Mouse (Mus musculus) hindbrain, embryonic 14.5 days (tissue): Measurements from ENCODE around the gene Dnph1. TPM values are rescaled to one million over a fixed set of nuclear protein-coding genes. Genes with fewer than 3 reads are reported as not detected.
"Not testable (repeated sequence)": the region's sequence is repeated elsewhere in the genome, so short reads cannot be mapped to it uniquely, and the experiment has no call there.

ENCODE experiments used
- ATAC-seq: fragments of 200-750 bp; cut with Nextera tagmentation; 2 replicates; pipeline ENCODE4 v1.8.0; 2017; ENCODE audit warnings: moderate number of reproducible peaks, mild to moderate bottlenecking, moderate TSS enrichment, moderate library complexity; ENCODE audit not compliant: low FRiP score
- DNase-seq: peaks from one replicate; pipeline ENCODE4 v3.0.0-alpha.2; 2015; ENCODE audit warnings: low spot score
- H3K27ac ChIP-seq: fragments of 300-500 bp; sonication (generic); 2 replicates; pipeline ENCODE4 v1.5.1; 2014; ENCODE audit warnings: mild to moderate bottlenecking, moderate library complexity
- H3K27me3 ChIP-seq: fragments of 300-500 bp; sonication (generic); 2 replicates; pipeline ENCODE4 v1.6.1; 2014; ENCODE audit warnings: mild to moderate bottlenecking, low read length, mixed read lengths; ENCODE audit not compliant: control insufficient read depth, insufficient read depth
- H3K36me3 ChIP-seq: fragments of 300-500 bp; sonication (generic); replicated peaks from 2 replicates; pipeline ENCODE4 v1.6.1; 2014; ENCODE audit not compliant: control insufficient read depth, insufficient read depth
- H3K4me1 ChIP-seq: fragments of 300-500 bp; sonication (generic); replicated peaks from 2 replicates; pipeline ENCODE4 v1.6.1; 2014; ENCODE audit warnings: antibody characterized with exemption, low read length, mixed read lengths; ENCODE audit not compliant: control insufficient read depth, insufficient read depth
- H3K4me2 ChIP-seq: fragments of 300-500 bp; sonication (generic); replicated peaks from 2 replicates; pipeline ENCODE4 v1.6.1; 2014; ENCODE audit warnings: mild to moderate bottlenecking, moderate library complexity
- H3K4me3 ChIP-seq: fragments of 300-500 bp; sonication (generic); replicated peaks from 2 replicates; pipeline ENCODE4 v1.5.1; 2014; ENCODE audit warnings: mild to moderate bottlenecking, low read length
- H3K9ac ChIP-seq: fragments of 300-500 bp; sonication (generic); 2 replicates; pipeline ENCODE4 v1.6.1; 2014
- H3K9me3 ChIP-seq: fragments of 300-500 bp; sonication (generic); 2 replicates; pipeline ENCODE4 v1.6.1; 2016; ENCODE audit warnings: low read length; ENCODE audit not compliant: control insufficient read depth
- WGBS: fragments of 180-500 bp; shearing (Covaris S2); extraction: QIAGEN DNeasy Blood & Tissue Kit; methylation state at CpG from one replicate; pipeline ENCODE4 v1.1.7; 2014; 5-methylcytosine and 5-hydroxymethylcytosine counted together
- polyA plus RNA-seq: library from polyadenylated mRNA; unstranded; fragments of >200 nt; fragmentation: Nextera tagmentation; extraction: Ambion mirVana; gene quantifications from 2 replicates; pipeline ENCODE4 v1.2.1, GENCODE M21; 2014

The Dnph1 gene
- polyA plus RNA-seq, 1 experiment from 2014 or later: 16.6 TPM

DNA sequence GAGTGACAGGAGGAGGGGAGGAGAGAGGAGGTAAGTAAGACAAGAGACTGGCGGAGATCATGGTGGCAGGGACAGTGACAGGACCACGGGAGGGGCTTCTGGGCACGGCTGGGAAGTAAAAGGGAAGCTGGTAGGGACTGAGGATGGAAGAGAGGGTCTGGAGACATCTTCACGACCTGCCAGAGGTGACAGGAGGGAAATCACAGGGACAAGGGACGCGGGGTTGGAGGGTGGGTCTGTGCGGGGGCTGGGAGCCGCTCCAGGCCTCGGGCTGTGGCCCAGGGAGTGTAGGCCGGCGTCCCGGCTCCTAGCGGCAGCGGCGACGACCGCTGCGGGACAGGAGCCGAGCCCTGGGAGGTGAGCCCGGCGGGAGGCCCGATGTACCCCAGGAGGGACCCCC lies 9.5 kb upstream of the Dnph1 start:
- no peak for DNase-seq

DNA sequence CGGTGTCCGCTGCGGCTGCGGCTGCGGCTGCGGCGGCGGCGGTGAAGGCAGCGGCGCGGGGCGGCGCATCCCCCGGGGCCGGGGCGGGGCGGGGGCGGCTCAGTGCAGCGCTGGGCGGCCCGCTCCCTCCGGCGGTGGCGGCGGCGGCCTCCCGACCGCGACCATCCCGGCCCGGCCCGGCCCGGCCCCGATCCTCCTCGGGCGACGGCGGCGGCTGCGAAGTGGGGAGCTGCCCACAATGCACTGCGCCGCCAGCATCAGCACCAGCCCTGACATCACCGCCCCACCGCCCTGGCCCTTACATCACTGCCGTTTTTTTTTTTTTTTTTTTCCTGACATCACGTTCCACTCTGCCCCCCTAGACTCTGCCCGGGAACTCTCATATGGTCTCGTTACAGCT lies 9.1 kb upstream of the Dnph1 start, which contains the start of gene Ttbk1:
TSS of gene Ttbk1 (minus strand) at position 245 of the 400 bp plus-strand sequence.
- H3K4me3 ChIP-seq: peak within 1 kb of the TSS; percentile 81
- no peaks in the 10 kb centered on the region for H3K27me3 ChIP-seq
- peak within 1 kb of the TSS; percentile 80 for H3K27ac ChIP-seq
- ATAC-seq (peak; percentile 80), DNase-seq (peak; percentile 75)
- no peaks in the 10 kb centered on the region for H3K9me3 ChIP-seq
- peak within 1 kb of the TSS; percentile 84 for H3K4me2 ChIP-seq
- no peaks in the 10 kb centered on the region for H3K36me3 ChIP-seq
- 1% methylated on average over 21 of the region's 49 CpGs for whole genome bisulfite sequencing
- H3K4me1 ChIP-seq: peaks cover 37% of the 10 kb centered on the region
- peak within 1 kb of the TSS; percentile 96 for H3K9ac ChIP-seq

More for the DNA sequence above, 9.5 kb upstream of the Dnph1 start:
- Histone ChIP-seq H3K27ac (peak overlapping the region; percentile 80), H3K4me3 (peak overlapping the region; percentile 81), H3K9ac (peak overlapping the region; percentile 96), H3K9me3 (no peaks in the 10 kb centered on the region), H3K36me3 (0 out of 2 replicates have a peak, but pooled peaks cover 2% of the 10 kb centered on the region), H3K4me2 (peak overlapping the region; percentile 84), H3K27me3 (no peaks in the 10 kb centered on the region), H3K4me1 (peaks cover 37% of the 10 kb centered on the region)
- ATAC-seq: peak; percentile 24
- WGBS: 1% methylated on average over 22 of the region's 22 CpGs

DNA sequence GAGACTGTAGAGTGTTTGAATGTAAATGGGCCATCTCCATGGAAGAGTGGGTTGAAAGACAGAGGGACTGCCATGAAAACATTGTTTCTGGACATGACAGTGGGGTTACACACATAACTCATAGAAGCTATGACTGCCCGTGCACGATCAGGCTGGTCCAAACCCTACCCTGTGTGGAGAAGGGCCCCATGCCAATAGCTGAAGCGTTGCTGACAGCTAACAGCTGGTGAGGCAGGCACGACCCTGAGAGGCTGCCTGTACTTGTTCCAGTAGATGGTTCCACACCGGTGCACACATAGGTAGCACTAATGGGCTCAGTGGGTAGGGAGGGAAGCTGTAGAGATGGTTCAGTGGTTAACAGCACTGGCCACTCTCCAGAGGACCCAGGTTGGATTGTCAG lies 1.0 kb upstream of the Dnph1 start:
- Histone ChIP-seq H3K36me3 (peaks cover 16% of the 10 kb centered on the region), H3K27ac (no peak overlapping the region), H3K4me1 (peaks cover 4% of the 10 kb centered on the region; the same call in 1 of the 2 replicates), H3K27me3 (no peaks in the 10 kb centered on the region; the same call in 1 of the 2 replicates), H3K9me3 (no peaks in the 10 kb centered on the region), H3K4me3 (no peak overlapping the region), H3K4me2 (no peak overlapping the region), H3K9ac (no peak overlapping the region)
- WGBS: 71% methylated on average over 5 of the region's 5 CpGs
- ATAC-seq: no peak; the same call in 1 of the 2 replicates
- DNase-seq: no peak

DNA sequence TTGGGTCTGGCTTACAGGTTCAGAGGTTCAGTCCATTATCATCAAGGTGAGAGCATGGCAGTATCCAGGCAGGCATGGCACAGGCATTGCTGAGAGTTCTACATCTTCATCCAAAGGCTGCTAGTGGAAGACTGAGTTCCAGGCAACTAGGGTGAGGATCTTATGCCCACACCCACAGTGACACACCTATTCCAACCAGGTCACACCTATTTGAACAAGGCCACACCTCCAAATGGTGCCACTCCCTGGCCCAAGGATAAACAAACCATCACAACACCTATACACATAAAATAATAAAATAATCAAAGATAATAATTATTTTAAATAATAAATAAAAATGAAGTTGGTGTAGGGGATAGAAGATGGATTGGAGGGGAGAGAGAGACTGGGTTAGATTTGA lies 430 bp upstream of the Dnph1 start:
- not testable (repeated sequence) for H3K27ac ChIP-seq, H3K9ac ChIP-seq, H3K4me1 ChIP-seq, H3K9me3 ChIP-seq, ATAC-seq, DNase-seq, H3K27me3 ChIP-seq
- Histone ChIP-seq H3K36me3 (peaks cover 22% of the 10 kb centered on the region), H3K4me3 (peak overlapping the region; percentile 44; the same call in 1 of the 2 replicates), H3K4me2 (peak overlapping the region; percentile 87)

DNA sequence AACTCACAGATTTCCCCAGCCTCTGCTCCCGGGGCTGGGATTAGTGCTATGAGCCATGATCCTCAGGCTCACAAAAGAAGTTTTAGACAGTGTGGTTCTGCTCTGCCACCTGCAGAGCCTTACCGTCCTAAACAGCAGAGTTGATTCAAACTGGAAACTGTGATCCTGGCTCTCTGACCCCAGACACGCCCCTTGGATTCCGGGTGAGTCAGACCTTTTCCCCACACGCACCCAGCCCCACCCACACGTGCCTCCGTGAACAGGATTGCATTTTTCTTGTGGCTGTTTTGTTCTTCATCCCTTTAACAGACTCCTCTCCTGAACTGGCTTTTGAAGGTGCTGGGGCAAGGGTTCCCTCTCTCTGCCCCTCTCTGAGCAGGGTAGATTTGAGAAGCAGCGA lies 1.4 kb downstream of the Dnph1 start:
- H3K36me3 ChIP-seq: peaks cover 30% of the 10 kb centered on the region
- H3K9me3 ChIP-seq: no peaks in the 10 kb centered on the region
- 69% methylated on average over 8 of the region's 8 CpGs for WGBS
- H3K27me3 ChIP-seq: no peaks in the 10 kb centered on the region; the same call in 1 of the 2 replicates
- no peak for ATAC-seq
- no peak overlapping the region for H3K4me2 ChIP-seq
- H3K27ac ChIP-seq: no peak overlapping the region
- no peak overlapping the region for H3K9ac ChIP-seq
- no peak for DNase-seq
- H3K4me1 ChIP-seq: peaks cover 4% of the 10 kb centered on the region; the same call in 1 of the 2 replicates
- H3K4me3 ChIP-seq: no peak overlapping the region

DNA sequence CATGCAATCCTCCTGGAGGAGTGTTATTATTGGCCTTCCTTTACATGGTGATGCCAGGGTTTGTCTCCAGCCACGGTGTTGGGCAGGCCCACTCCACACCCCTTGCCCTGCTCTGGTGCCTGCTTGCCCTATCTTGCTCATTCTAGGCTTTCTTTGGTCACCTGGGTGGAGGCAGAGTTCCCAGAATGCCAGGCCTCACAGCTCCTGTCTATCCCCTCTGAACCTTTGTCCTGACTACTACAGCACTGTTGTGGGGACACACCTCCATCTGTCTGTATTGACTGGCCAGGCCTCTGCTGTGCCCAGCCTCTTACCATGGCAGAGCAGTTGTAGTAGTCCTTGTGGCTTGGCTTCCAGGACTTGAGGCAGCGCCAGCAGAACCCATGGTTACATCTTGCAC lies 6.3 kb downstream of the Dnph1 start:
- H3K27me3 ChIP-seq: no peaks in the 10 kb centered on the region
- H3K9me3 ChIP-seq: no peaks in the 10 kb centered on the region
- no peak overlapping the region for H3K9ac ChIP-seq
- WGBS: 86% methylated on average over 2 of the region's 2 CpGs
- ATAC-seq (no peak), DNase-seq (no peak)
- H3K36me3 ChIP-seq: peaks cover 51% of the 10 kb centered on the region
- H3K4me3 ChIP-seq: no peak overlapping the region
- H3K27ac ChIP-seq: no peak overlapping the region
- no peak overlapping the region for H3K4me2 ChIP-seq
- no peaks in the 10 kb centered on the region for H3K4me1 ChIP-seq

DNA sequence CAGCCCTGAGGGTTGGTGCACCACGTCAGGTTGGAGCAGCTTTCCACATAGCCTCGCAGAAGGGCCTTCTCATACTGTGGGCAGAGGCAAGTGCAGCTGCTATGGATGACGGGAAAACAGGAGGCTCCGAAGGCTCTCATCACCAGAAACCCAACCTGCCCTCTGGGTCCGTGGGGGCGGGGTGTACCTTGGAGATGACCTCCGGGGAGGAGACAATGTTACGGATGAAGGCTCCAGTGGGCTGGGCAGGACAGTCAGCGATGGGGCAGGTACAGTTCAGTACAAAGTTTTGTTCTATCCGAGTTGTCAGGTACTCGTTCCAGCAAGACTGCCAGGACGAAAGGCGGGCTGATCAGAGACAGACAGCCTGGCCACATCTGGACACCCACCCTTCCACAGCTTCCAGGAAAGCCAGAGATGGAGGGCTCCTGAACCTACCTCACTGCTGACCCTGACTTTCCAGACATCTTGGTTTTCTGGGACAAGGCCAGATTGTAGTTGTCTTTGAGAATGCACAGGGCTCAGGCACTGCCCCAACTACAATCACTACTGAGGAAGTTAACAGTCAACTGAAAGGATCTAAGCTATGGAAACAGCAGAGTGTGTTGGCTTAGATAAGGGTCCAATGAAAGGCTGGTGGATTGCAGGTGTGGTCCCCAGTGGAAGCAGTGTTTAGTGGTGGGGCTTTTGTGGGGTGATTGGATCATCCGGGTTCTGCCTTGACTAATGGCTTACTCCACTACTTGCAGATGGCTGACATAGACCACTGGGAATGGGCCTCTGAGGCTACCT lies 7.5 kb downstream of the Dnph1 start:
- Histone ChIP-seq H3K9ac (no peak overlapping the region), H3K4me3 (no peak overlapping the region), H3K4me2 (no peak overlapping the region), H3K36me3 (peaks cover 56% of the 10 kb centered on the region), H3K4me1 (no peaks in the 10 kb centered on the region), H3K27me3 (no peaks in the 10 kb centered on the region), H3K9me3 (no peaks in the 10 kb centered on the region), H3K27ac (no peak overlapping the region)
- ATAC-seq (no peak), DNase-seq (no peak)
- 82% methylated on average over 14 of the region's 14 CpGs for WGBS

DNA sequence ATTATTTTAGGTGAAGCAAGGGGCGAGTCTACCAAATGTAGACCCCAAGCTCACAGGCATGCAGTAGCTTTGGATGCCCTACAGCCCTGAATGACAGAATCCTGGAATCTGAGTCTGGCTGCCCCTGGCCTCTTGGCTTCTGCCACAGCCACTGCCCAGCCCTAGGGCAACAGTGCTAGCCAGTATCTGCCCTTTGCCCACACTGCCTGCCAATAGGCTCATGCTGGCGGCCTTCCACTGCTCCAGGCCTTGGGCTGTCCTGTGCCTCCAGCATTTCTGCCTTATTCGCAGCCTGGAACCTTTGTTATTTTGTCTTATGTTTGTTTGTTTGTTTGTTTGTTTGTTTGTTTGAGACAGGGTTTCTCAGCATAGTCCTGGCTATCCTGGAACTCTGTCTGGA lies 9.1 kb downstream of the Dnph1 start:
- Histone ChIP-seq H3K27ac (no peak overlapping the region), H3K9ac (no peak overlapping the region), H3K27me3 (no peaks in the 10 kb centered on the region), H3K4me1 (no peaks in the 10 kb centered on the region), H3K9me3 (no peaks in the 10 kb centered on the region), H3K4me3 (no peak overlapping the region), H3K36me3 (peaks cover 52% of the 10 kb centered on the region), H3K4me2 (no peak overlapping the region)
- WGBS: 96% methylated on average over 3 of the region's 3 CpGs
- ATAC-seq (no peak), DNase-seq (no peak)

DNA sequence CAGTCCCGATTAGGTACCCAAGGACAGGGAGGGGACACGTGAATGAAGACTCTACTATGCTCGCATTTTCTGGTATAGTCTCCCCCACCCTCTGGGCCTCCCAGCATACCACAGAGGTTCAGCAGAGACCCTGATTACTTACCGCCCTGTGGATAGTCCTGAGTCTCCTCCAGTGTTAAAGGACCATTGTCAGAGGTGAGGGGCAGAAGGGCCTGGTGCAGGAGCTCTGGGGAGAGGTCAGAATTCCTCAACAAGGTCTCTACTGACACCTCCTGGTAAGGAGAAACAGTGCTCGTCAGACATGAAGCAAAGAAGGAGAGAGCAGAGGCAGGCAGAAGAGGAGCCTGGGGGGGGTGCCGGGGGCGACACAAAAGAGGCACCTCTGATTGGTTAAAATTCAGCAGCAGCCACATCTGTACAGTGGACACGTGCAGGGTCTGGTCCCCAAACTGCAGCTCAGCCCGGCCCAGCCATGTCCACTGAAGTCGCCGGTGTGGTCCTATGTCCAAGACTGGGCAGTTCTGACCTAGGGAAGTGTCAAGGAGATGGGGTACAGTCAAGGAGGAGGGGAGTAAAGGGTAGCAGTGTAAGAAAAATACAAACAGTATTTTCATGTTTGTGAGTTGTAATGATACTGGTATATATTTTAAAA lies 14.7 kb downstream of the Dnph1 start:
- no peaks in the 10 kb centered on the region for H3K9me3 ChIP-seq
- H3K4me2 ChIP-seq: no peak overlapping the region
- H3K27ac ChIP-seq: no peak overlapping the region
- H3K4me3 ChIP-seq: no peak overlapping the region
- no peak for DNase-seq
- no peak overlapping the region for H3K9ac ChIP-seq
- ATAC-seq: peak; percentile 41; the same call in 1 of the 2 replicates
- no peaks in the 10 kb centered on the region for H3K27me3 ChIP-seq
- peaks cover 29% of the 10 kb centered on the region for H3K36me3 ChIP-seq
- 46% methylated on average over 11 of the region's 11 CpGs for WGBS
- no peaks in the 10 kb centered on the region for H3K4me1 ChIP-seq
